Mouse (Mus musculus) 416B (cell line): ENCODE measurements around the gene Fam162a.
"Not testable (repeated sequence)": the region's sequence is repeated elsewhere in the genome, so short reads cannot be mapped to it uniquely, and the experiment has no call there.

Experiments
- DNase-seq: peaks from one replicate; pipeline ENCODE4 v3.0.0; 2011; ENCODE audit warnings: low read depth

Fam162a gene

GRCm38 (mm10) chr16:36062534-36062933 lies 8.9 kb downstream of the Fam162a start:
- not testable (repeated sequence) for DNase-seq

- no peak for DNase-seq
Measured at GRCm38 (mm10) chr16:36057933-36058475, 13.4 kb downstream of the Fam162a start.

GRCm38 (mm10) chr16:36056416-36056815 lies 15.0 kb downstream of the Fam162a start:
- no peak for DNase-seq

- DNase-seq, result no peak
Measured at GRCm38 (mm10) chr16:36054920-36055319, 16.5 kb downstream of the Fam162a start.

GRCm38 (mm10) chr16:36053524-36054275 lies 17.7 kb downstream of the Fam162a start:
- no peak for DNase-seq

- no peak for DNase-seq
Measured at GRCm38 (mm10) chr16:36051491-36051890, 19.9 kb downstream of the Fam162a start.

- DNase-seq, result no peak
Measured at GRCm38 (mm10) chr16:36047538-36047937, 23.9 kb downstream of the Fam162a start.

GRCm38 (mm10) chr16:36043964-36044363 lies 27.4 kb downstream of the Fam162a start:
- DNase-seq, result no peak

GRCm38 (mm10) chr16:36043073-36043472 lies 28.3 kb downstream of the Fam162a start:
- DNase-seq, result no peak

GRCm38 (mm10) chr16:36041625-36042020 lies 29.8 kb downstream of the Fam162a start:
- no peak for DNase-seq

GRCm38 (mm10) chr16:36040640-36041624 lies 30.5 kb downstream of the Fam162a start, which contains the start of gene Wdr5b:
Gene Wdr5b (plus strand): TSS chr16:36041190.
- DNase-seq, result peak; percentile 99

GRCm38 (mm10) chr16:36028120-36028519 lies 43.3 kb downstream of the Fam162a start:
- DNase-seq, result not testable (repeated sequence)

GRCm38 (mm10) chr16:36016335-36016734 lies 55.1 kb downstream of the Fam162a start:
- no peak for DNase-seq

- DNase-seq, result no peak
Measured at GRCm38 (mm10) chr16:36008396-36008795, 63.0 kb downstream of the Fam162a start.

GRCm38 (mm10) chr16:35998852-35999251 lies 72.5 kb downstream of the Fam162a start:
- peak; percentile 76 for DNase-seq
